Mouse (Mus musculus) intestine, embryonic 16.5 days (tissue): ENCODE data around the gene 2610042L04Rik. TPM values are rescaled to one million over a fixed set of nuclear protein-coding genes. Genes with fewer than 3 reads are reported as not detected.
"Not testable (repeated sequence)": the region's sequence is repeated elsewhere in the genome, so short reads cannot be mapped to it uniquely, and the experiment has no call there.

Experiments used
- ATAC-seq: fragments of 200-750 bp; cut with Nextera tagmentation; 2 replicates; pipeline ENCODE4 v1.8.0; 2017; ENCODE audit warnings: moderate TSS enrichment, moderate library complexity
- H3K27ac ChIP-seq: fragments of 300-500 bp; sonication (generic); 2 replicates; pipeline ENCODE4 v1.5.1; 2014; ENCODE audit warnings: mild to moderate bottlenecking, low read length
- H3K27me3 ChIP-seq: fragments of 300-500 bp; sonication (generic); replicated peaks from 2 replicates; pipeline ENCODE4 v1.6.1; 2014; ENCODE audit warnings: low read length, control low read depth, mixed read lengths; ENCODE audit not compliant: control insufficient read depth, insufficient read depth
- H3K36me3 ChIP-seq: fragments of 300-500 bp; sonication (generic); 2 replicates; pipeline ENCODE4 v1.6.1; 2014; ENCODE audit warnings: low read length, control low read depth; ENCODE audit not compliant: control insufficient read depth, insufficient read depth
- H3K4me1 ChIP-seq: fragments of 300-500 bp; sonication (generic); 2 replicates; pipeline ENCODE4 v1.6.1; 2014; ENCODE audit warnings: low read length, control low read depth, mixed read lengths; ENCODE audit not compliant: control insufficient read depth, insufficient read depth
- H3K4me2 ChIP-seq: fragments of 300-500 bp; sonication (generic); 2 replicates; pipeline ENCODE4 v1.6.1; 2014; ENCODE audit warnings: low read depth, low read length, control low read depth
- H3K4me3 ChIP-seq: fragments of 300-500 bp; sonication (generic); 2 replicates; pipeline ENCODE4 v1.5.1; 2014; ENCODE audit warnings: mild to moderate bottlenecking, low read length
- H3K9ac ChIP-seq: fragments of 300-500 bp; sonication (generic); 2 replicates; pipeline ENCODE4 v1.6.1; 2014; ENCODE audit warnings: low read depth, low read length
- H3K9me3 ChIP-seq: fragments of 300-500 bp; sonication (generic); 2 replicates; pipeline ENCODE4 v1.6.1; 2016; ENCODE audit warnings: low read length, control low read depth; ENCODE audit not compliant: control insufficient read depth
- WGBS: fragments of 180-500 bp; shearing (Covaris S2); extraction: QIAGEN DNeasy Blood & Tissue Kit; methylation state at CpG from one replicate; pipeline ENCODE4 v1.1.7; 2014; 5-methylcytosine and 5-hydroxymethylcytosine counted together
- polyA plus RNA-seq: library from polyadenylated mRNA; unstranded; fragments of >200 nt; fragmentation: Nextera tagmentation; extraction: Ambion mirVana; gene quantifications from 2 replicates; pipeline ENCODE4 v1.2.1, GENCODE M21; 2015

Gene 2610042L04Rik
- polyA plus RNA-seq, 1 experiment from 2014 or later: not detected

- not testable (repeated sequence) for H3K27me3 ChIP-seq, H3K36me3 ChIP-seq, H3K27ac ChIP-seq, H3K4me2 ChIP-seq, ATAC-seq, H3K4me3 ChIP-seq, H3K9ac ChIP-seq, H3K4me1 ChIP-seq, H3K9me3 ChIP-seq
- WGBS: 86% methylated on average over 5 of the region's 5 CpGs
Measured at GRCm38 (mm10) chr14:4400115-4400789, 65.7 kb downstream of the 2610042L04Rik start.

DNA sequence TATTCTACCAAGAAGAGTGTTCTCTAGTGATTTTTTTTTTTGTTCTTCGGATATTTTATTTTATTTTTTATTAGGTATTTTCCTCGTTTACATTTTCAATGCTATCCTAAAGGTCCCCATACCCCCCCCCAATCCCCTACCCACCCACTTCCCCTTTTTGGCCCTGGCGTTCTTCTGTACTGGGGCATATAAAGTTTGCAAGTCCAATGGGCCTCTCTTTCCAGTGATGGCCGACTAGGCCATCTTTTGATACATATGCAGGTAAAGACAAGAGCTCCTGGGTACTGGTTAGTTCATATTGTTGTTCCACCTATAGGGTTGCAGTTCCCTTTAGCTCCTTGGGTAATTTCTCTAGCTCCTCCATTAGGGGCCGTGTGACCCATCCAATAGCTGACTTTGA lies 66.7 kb downstream of the 2610042L04Rik start:
- not testable (repeated sequence) for H3K36me3 ChIP-seq, ATAC-seq, H3K9ac ChIP-seq, H3K27ac ChIP-seq, H3K27me3 ChIP-seq, H3K9me3 ChIP-seq, H3K4me2 ChIP-seq, H3K4me3 ChIP-seq, H3K4me1 ChIP-seq
- WGBS: 79% methylated on average over 4 of the region's 5 CpGs

GRCm38 (mm10) chr14:4403840-4404239 lies 69.3 kb downstream of the 2610042L04Rik start:
- ATAC-seq, H3K4me2 ChIP-seq, H3K27ac ChIP-seq, H3K9me3 ChIP-seq, H3K4me1 ChIP-seq, H3K4me3 ChIP-seq, H3K9ac ChIP-seq, H3K27me3 ChIP-seq, H3K36me3 ChIP-seq: not testable (repeated sequence)

Other genes starting within 250 kb of the 2610042L04Rik start
- 0.28 and 0.45 TPM in 2 replicates for gene Gm8108, start 224.2 kb upstream of the 2610042L04Rik start, polyA plus RNA-seq
- not detected in 2 replicates for gene Gm3127, start 169.7 kb upstream of the 2610042L04Rik start, polyA plus RNA-seq
- 0.06 and 0.13 TPM in 2 replicates for gene Gm2974, start 152.2 kb upstream of the 2610042L04Rik start, polyA plus RNA-seq
- gene Gm3138, start 85.1 kb upstream of the 2610042L04Rik start, polyA plus RNA-seq: not detected in 2 replicates
- gene Gm3149, start 17.5 kb upstream of the 2610042L04Rik start, polyA plus RNA-seq: not detected in 2 replicates
- gene Gm3159, start 62.8 kb downstream of the 2610042L04Rik start, polyA plus RNA-seq: not detected in 2 replicates
- 0.09 TPM in 1 of 2 replicates, not detected in the other for gene Gm3164, start 80.7 kb downstream of the 2610042L04Rik start, polyA plus RNA-seq
- gene Gm3173, start 96.2 kb downstream of the 2610042L04Rik start, polyA plus RNA-seq: not detected in 2 replicates
- not detected in 2 replicates for gene Gm3182, start 147.0 kb downstream of the 2610042L04Rik start, polyA plus RNA-seq
- not detected in 2 replicates for gene Gm3047, start 220.6 kb downstream of the 2610042L04Rik start, polyA plus RNA-seq